Mouse (Mus musculus) brain, embryonic 14.5 days (tissue): ENCODE results near the gene Lrrc56. TPM values are rescaled to one million over a fixed set of nuclear protein-coding genes. Genes with fewer than 3 reads are reported as not detected.

Experiments used
- DNase-seq: peaks from one replicate; pipeline ENCODE4 v3.0.0-alpha.2; 2011; ENCODE audit warnings: low read depth
- CTCF ChIP-seq: fragments of 200-500 bp; IDR thresholded peaks from 2 replicates; pipeline ENCODE4 v1.5.1; 2012; ENCODE audit warnings: inconsistent platforms, mild to moderate bottlenecking, moderate library complexity, borderline replicate concordance; ENCODE audit not compliant: insufficient read depth, insufficient read length; ENCODE audit errors: extremely low read depth
- POLR2A ChIP-seq: fragments of 200-500 bp; IDR thresholded peaks from 2 replicates; pipeline ENCODE4 v1.6.1; 2012; ENCODE audit warnings: mild to moderate bottlenecking, inconsistent platforms, borderline replicate concordance; ENCODE audit not compliant: poor library complexity, insufficient read depth, insufficient read length, severe bottlenecking; ENCODE audit errors: extremely low read depth
- polyA plus RNA-seq: library from polyadenylated mRNA; depleted of rRNA; stranded (reverse); fragments of >200 nt; gene quantifications from 2 replicates; pipeline ENCODE4 v1.2.3, GENCODE M21; 2012

The Lrrc56 gene
- polyA plus RNA-seq, 1 experiment: 19.8 TPM

GRCm38 (mm10) chr7:141210137-141210536, 16.2 kb downstream of the Lrrc56 start:
- TF ChIP-seq CTCF (no peak), POLR2A (no peak)
- no peak for DNase-seq

- no peak for TF ChIP-seq POLR2A
- TF ChIP-seq CTCF: no peak
- no peak for DNase-seq
Measured at GRCm38 (mm10) chr7:141210606-141211131, 16.7 kb downstream of the Lrrc56 start.

GRCm38 (mm10) chr7:141213133-141213532, 19.2 kb downstream of the Lrrc56 start:
- no peak for TF ChIP-seq POLR2A
- TF ChIP-seq CTCF: no peak
- DNase-seq: no peak

- no peak for DNase-seq
- no peak for TF ChIP-seq CTCF
Measured at GRCm38 (mm10) chr7:141213605-141214235, 19.8 kb downstream of the Lrrc56 start, which contains the start of gene Lmntd2. Gene Lmntd2, minus strand, starts transcription at chr7:141214080.

GRCm38 (mm10) chr7:141214310-141214709, 20.4 kb downstream of the Lrrc56 start:
- DNase-seq: no peak
- TF ChIP-seq CTCF (no peak), POLR2A (no peak)

DNA sequence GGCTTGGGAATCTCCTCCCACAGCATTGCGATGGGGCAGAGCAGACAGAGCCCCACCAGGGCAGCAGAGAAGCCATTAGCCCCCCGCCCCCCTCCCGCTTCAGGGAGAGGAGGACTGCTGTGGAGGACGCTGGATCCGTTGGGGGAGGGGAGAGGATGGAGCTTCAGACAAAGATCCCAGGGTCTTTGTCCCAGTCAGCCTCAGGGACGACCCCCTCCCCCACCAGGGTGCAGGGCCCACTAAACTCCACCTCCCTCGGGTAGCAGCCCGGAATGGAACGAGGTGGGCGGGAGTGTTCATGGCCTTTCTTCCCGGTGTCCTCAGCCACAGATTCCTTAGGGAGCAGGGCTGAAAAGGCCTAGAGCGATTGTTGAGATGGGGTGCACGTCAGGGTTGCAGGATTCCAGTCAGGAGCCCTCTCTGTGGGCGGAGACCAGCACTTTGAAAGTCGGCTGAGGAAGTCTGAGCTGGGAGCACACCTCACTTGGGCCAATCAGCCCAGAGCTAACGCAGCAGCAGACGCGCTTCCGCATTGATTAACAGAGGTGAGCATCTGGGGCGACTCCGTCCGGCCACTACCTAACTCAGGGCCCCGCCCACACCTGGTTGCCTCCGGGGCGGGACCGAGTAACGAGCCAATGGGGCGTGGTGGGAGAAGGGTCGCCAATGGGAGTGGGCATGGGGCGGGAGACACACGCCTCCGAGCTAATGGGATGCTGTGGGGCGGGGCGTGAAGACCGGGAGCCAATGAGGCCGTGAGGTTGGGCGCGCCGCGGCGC, 21.3 kb downstream of the Lrrc56 start, which contains the start of gene Rassf7:
Gene Rassf7, plus strand, starts transcription at position 760 of the 779 bp plus-strand sequence.
- TF ChIP-seq POLR2A: peak; percentile 49; the same call in 1 of the 2 replicates
- no peak for TF ChIP-seq CTCF

DNA sequence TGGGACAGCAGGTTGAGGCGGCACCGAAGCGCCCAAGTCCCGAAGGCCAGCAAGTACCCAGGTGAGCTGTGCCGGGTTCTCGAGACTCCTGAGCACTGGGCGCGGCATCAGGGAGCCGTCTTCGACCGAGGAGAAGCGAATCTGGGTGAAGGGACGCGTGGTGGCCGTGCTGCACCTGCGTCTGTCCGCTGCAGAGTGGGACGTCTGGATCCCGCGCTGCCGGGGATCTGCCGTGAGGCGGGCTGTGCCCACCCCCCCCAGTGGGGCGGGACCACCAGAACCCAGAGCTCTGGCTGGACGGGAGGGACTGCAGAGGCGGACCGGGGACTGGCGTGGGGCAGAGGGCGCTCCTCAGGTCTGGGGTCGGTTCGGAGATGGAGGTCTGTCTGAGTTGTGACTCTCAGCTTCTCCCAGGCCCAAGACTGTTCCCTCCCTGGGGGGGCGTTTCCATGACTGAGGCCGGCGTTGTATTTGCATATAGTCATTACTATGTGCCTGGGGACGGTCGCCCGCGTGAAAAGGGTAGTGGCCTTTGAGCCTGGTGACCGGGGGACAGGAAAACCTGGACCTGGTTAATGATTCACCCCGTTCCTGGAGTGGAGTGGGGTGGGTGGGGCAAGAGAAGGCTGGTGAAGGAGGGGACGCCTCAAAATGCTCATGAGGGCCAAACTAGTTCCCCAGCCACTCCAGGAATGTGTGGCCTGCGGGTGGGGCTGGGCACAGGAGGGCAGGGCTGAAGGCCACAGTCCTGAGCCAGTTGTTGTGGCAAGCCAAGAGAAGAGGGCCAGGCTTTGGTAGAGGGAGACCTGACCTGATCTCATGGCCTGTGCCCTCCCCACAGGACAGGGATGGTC, 22.1 kb downstream of the Lrrc56 start:
- TF ChIP-seq POLR2A (0 out of 2 replicates have a peak, but pooled peaks have one; percentile 7), CTCF (no peak)
- no peak for DNase-seq

More for the DNA sequence above, 21.3 kb downstream of the Lrrc56 start, which contains the start of gene Rassf7:
- DNase-seq: peak; percentile 98

- TF ChIP-seq CTCF (no peak), POLR2A (no peak)
- DNase-seq: no peak
Measured at GRCm38 (mm10) chr7:141216894-141217293, 22.9 kb downstream of the Lrrc56 start.

- TF ChIP-seq CTCF (no peak), POLR2A (no peak)
- DNase-seq: no peak
Measured at GRCm38 (mm10) chr7:141217343-141218013, 23.5 kb downstream of the Lrrc56 start.

DNA sequence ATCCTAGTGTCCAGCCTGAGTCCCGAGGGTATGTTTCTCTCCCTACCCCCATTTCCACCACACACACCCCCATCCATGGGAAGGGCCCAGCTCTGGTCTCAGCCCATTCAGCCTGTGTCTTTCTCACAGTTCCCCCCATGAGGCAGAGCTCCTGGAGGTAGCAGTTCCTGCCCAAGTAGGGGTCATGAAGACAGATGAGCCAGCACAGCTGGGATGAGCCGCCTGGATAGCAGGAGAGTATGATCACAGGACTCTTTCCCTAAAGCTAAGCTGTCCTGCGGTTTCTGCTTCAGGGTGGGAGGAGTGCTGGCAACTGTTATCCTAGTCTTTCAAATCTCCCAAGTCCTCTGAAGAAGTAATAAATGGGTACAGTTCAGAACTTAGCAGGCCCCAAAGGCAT, 24.2 kb downstream of the Lrrc56 start:
- TF ChIP-seq CTCF: no peak
- no peak for TF ChIP-seq POLR2A
- no peak for DNase-seq
